Mouse (Mus musculus): ENCODE data around the gene Smad1. TPM values are rescaled to one million over a fixed set of nuclear protein-coding genes. Genes with fewer than 3 reads are reported as not detected.

Smad1 gene
- polyA plus RNA-seq, 1 experiment from 2014 or later: 63.7 TPM

- H3K4me3 ChIP-seq (replicated peaks): peak overlapping the region; percentile 21
Observed at GRCm38 (mm10) chr8:79396911-79397310, 2.4 kb downstream of the Smad1 start.

GRCm38 (mm10) chr8:79394009-79394408 lies 5.3 kb downstream of the Smad1 start:
- Histone ChIP-seq H3K4me2 (no peak overlapping the region), H3K4me1 (peaks cover 49% of the 10 kb centered on the region), H3K4me3 (replicated peaks) (no peak overlapping the region), H3K27me3 (no peaks in the 10 kb centered on the region), H3K9me3 (no peaks in the 10 kb centered on the region), H3K36me3 (replicated peaks) (peaks cover 7% of the 10 kb centered on the region), H3K27ac (no peak overlapping the region), H3K9ac (no peak overlapping the region)
- WGBS: 73% methylated on average over 9 of the region's 9 CpGs
- ATAC-seq (ENCODE audit: low FRiP score): no peak

More at GRCm38 (mm10) chr8:79396911-79397310, 2.4 kb downstream of the Smad1 start:
- Histone ChIP-seq H3K27ac (peak overlapping the region; percentile 53; the same call in 1 of the 2 replicates), H3K4me1 (peaks cover 50% of the 10 kb centered on the region), H3K27me3 (no peaks in the 10 kb centered on the region), H3K4me2 (peak overlapping the region; percentile 70), H3K9ac (peak overlapping the region; percentile 27), H3K36me3 (replicated peaks) (no peaks in the 10 kb centered on the region), H3K9me3 (no peaks in the 10 kb centered on the region)
- no peak for ATAC-seq (ENCODE audit: low FRiP score)
- WGBS: 41% methylated on average over 6 of the region's 6 CpGs

- Histone ChIP-seq H3K9me3 (no peaks in the 10 kb centered on the region), H3K27ac (no peak overlapping the region), H3K4me1 (peaks cover 49% of the 10 kb centered on the region), H3K36me3 (replicated peaks) (peaks cover 8% of the 10 kb centered on the region), H3K27me3 (no peaks in the 10 kb centered on the region), H3K4me3 (replicated peaks) (no peak overlapping the region), H3K9ac (no peak overlapping the region), H3K4me2 (no peak overlapping the region)
- 94% methylated on average over 5 of the region's 5 CpGs for WGBS
- ATAC-seq (ENCODE audit: low FRiP score): no peak
Observed at GRCm38 (mm10) chr8:79393215-79393614, 6.1 kb downstream of the Smad1 start.

- no peak overlapping the region for H3K27ac ChIP-seq
- no peaks in the 10 kb centered on the region for H3K27me3 ChIP-seq
- H3K4me3 ChIP-seq (replicated peaks): no peak overlapping the region
- no peak for ATAC-seq (ENCODE audit: low FRiP score)
- no peaks in the 10 kb centered on the region for H3K9me3 ChIP-seq
- H3K4me1 ChIP-seq: peaks cover 48% of the 10 kb centered on the region
- H3K4me2 ChIP-seq: no peak overlapping the region
- WGBS: 40% methylated on average over 6 of the region's 6 CpGs
- H3K36me3 ChIP-seq (replicated peaks): peaks cover 8% of the 10 kb centered on the region
- no peak overlapping the region for H3K9ac ChIP-seq
Observed at GRCm38 (mm10) chr8:79392649-79393048, 6.7 kb downstream of the Smad1 start.

- Histone ChIP-seq H3K27ac (no peak overlapping the region), H3K27me3 (no peaks in the 10 kb centered on the region), H3K9ac (no peak overlapping the region), H3K9me3 (0 out of 2 replicates have a peak, but pooled peaks cover under 1% of the 10 kb centered on the region), H3K4me1 (peaks cover 36% of the 10 kb centered on the region), H3K36me3 (replicated peaks) (peaks cover 12% of the 10 kb centered on the region), H3K4me3 (replicated peaks) (no peak overlapping the region), H3K4me2 (no peak overlapping the region)
- 85% methylated on average over 13 of the region's 13 CpGs for WGBS
- ATAC-seq (ENCODE audit: low FRiP score): no peak
Observed at GRCm38 (mm10) chr8:79391454-79391853, 7.9 kb downstream of the Smad1 start.

- no peak overlapping the region for H3K27ac ChIP-seq
- H3K9me3 ChIP-seq: 0 out of 2 replicates have a peak, but pooled peaks cover 3% of the 10 kb centered on the region
- H3K36me3 ChIP-seq (replicated peaks): peaks cover 12% of the 10 kb centered on the region
- 94% methylated on average over 23 of the region's 23 CpGs for WGBS
- no peaks in the 10 kb centered on the region for H3K27me3 ChIP-seq
- no peak overlapping the region for H3K4me2 ChIP-seq
- ATAC-seq (ENCODE audit: low FRiP score): no peak
- H3K4me3 ChIP-seq (replicated peaks): no peak overlapping the region
- no peak overlapping the region for H3K9ac ChIP-seq
- peaks cover 43% of the 10 kb centered on the region for H3K4me1 ChIP-seq
Observed at GRCm38 (mm10) chr8:79389074-79389786, 10.1 kb downstream of the Smad1 start.

- H3K4me2 ChIP-seq: no peak overlapping the region
- H3K4me1 ChIP-seq: peaks cover 42% of the 10 kb centered on the region
- H3K9ac ChIP-seq: no peak overlapping the region
- peaks cover 12% of the 10 kb centered on the region for H3K36me3 ChIP-seq (replicated peaks)
- no peak for ATAC-seq (ENCODE audit: low FRiP score)
- 0 out of 2 replicates have a peak, but pooled peaks cover 3% of the 10 kb centered on the region for H3K9me3 ChIP-seq
- H3K27me3 ChIP-seq: no peaks in the 10 kb centered on the region
- H3K27ac ChIP-seq: no peak overlapping the region
- H3K4me3 ChIP-seq (replicated peaks): no peak overlapping the region
- 93% methylated on average over 5 of the region's 5 CpGs for WGBS
Observed at GRCm38 (mm10) chr8:79386831-79387230, 12.5 kb downstream of the Smad1 start.

- Histone ChIP-seq H3K4me3 (replicated peaks) (no peak overlapping the region), H3K9me3 (0 out of 2 replicates have a peak, but pooled peaks cover 3% of the 10 kb centered on the region), H3K4me1 (peaks cover 46% of the 10 kb centered on the region), H3K9ac (no peak overlapping the region), H3K27me3 (no peaks in the 10 kb centered on the region), H3K4me2 (no peak overlapping the region), H3K27ac (no peak overlapping the region), H3K36me3 (replicated peaks) (peaks cover 12% of the 10 kb centered on the region)
- ATAC-seq (ENCODE audit: low FRiP score): no peak
- 82% methylated on average over 6 of the region's 6 CpGs for WGBS
Observed at GRCm38 (mm10) chr8:79386358-79386757, 13.0 kb downstream of the Smad1 start.

- 18% methylated on average over 25 of the region's 25 CpGs for WGBS
- H3K4me3 ChIP-seq (replicated peaks): no peak overlapping the region
- no peak for ATAC-seq (ENCODE audit: low FRiP score)
Observed at GRCm38 (mm10) chr8:79384276-79385271, 14.7 kb downstream of the Smad1 start.

GRCm38 (mm10) chr8:79382857-79383262 lies 16.5 kb downstream of the Smad1 start:
- Histone ChIP-seq H3K4me3 (replicated peaks) (no peak overlapping the region), H3K9me3 (0 out of 2 replicates have a peak, but pooled peaks cover 3% of the 10 kb centered on the region), H3K4me1 (peaks cover 56% of the 10 kb centered on the region), H3K36me3 (replicated peaks) (0 out of 2 replicates have a peak, but pooled peaks cover 4% of the 10 kb centered on the region), H3K27me3 (no peaks in the 10 kb centered on the region), H3K4me2 (peak overlapping the region; percentile 4), H3K27ac (no peak overlapping the region), H3K9ac (no peak overlapping the region)
- peak; percentile 55; the same call in 1 of the 2 replicates for ATAC-seq (ENCODE audit: low FRiP score)
- 10% methylated on average over 8 of the region's 8 CpGs for WGBS

More at GRCm38 (mm10) chr8:79384276-79385271, 14.7 kb downstream of the Smad1 start:
- Histone ChIP-seq H3K9me3 (0 out of 2 replicates have a peak, but pooled peaks cover 3% of the 10 kb centered on the region), H3K36me3 (replicated peaks) (peaks cover 11% of the 10 kb centered on the region), H3K4me1 (peaks cover 56% of the 10 kb centered on the region), H3K27ac (0 out of 2 replicates have a peak overlapping the region, but pooled peaks have one; percentile 19), H3K9ac (no peak overlapping the region), H3K27me3 (no peaks in the 10 kb centered on the region), H3K4me2 (peak overlapping the region; percentile 19; the same call in 1 of the 2 replicates)

- Histone ChIP-seq H3K27me3 (no peaks in the 10 kb centered on the region), H3K36me3 (replicated peaks) (peaks cover 3% of the 10 kb centered on the region; the same call in 1 of the 2 replicates), H3K9me3 (0 out of 2 replicates have a peak, but pooled peaks cover 3% of the 10 kb centered on the region), H3K4me3 (replicated peaks) (no peak overlapping the region), H3K9ac (no peak overlapping the region), H3K27ac (no peak overlapping the region), H3K4me1 (peaks cover 61% of the 10 kb centered on the region), H3K4me2 (no peak overlapping the region)
- 47% methylated on average over 6 of the region's 6 CpGs for WGBS
- ATAC-seq (ENCODE audit: low FRiP score): peak; percentile 67
Observed at GRCm38 (mm10) chr8:79381771-79382170, 17.5 kb downstream of the Smad1 start.

- H3K4me3 ChIP-seq (replicated peaks): no peak overlapping the region
- no peaks in the 10 kb centered on the region for H3K27me3 ChIP-seq
- ATAC-seq (ENCODE audit: low FRiP score): no peak
- WGBS: 77% methylated on average over 1 of the region's 1 CpGs
- H3K36me3 ChIP-seq (replicated peaks): no peaks in the 10 kb centered on the region; the same call in 1 of the 2 replicates
- no peak overlapping the region for H3K4me2 ChIP-seq
- no peak overlapping the region for H3K27ac ChIP-seq
- H3K9ac ChIP-seq: no peak overlapping the region
- no peaks in the 10 kb centered on the region for H3K9me3 ChIP-seq
- peaks cover 55% of the 10 kb centered on the region for H3K4me1 ChIP-seq
Observed at GRCm38 (mm10) chr8:79380386-79380785, 18.9 kb downstream of the Smad1 start.

Data from forebrain, embryonic 12.5 days (tissue).